Mouse (Mus musculus): Measurements from ENCODE around the gene Kansl1. TPM values are rescaled to one million over a fixed set of nuclear protein-coding genes. Genes with fewer than 3 reads are reported as not detected.

Kansl1 gene
- polyA plus RNA-seq, 1 experiment: 94.2 TPM

DNA sequence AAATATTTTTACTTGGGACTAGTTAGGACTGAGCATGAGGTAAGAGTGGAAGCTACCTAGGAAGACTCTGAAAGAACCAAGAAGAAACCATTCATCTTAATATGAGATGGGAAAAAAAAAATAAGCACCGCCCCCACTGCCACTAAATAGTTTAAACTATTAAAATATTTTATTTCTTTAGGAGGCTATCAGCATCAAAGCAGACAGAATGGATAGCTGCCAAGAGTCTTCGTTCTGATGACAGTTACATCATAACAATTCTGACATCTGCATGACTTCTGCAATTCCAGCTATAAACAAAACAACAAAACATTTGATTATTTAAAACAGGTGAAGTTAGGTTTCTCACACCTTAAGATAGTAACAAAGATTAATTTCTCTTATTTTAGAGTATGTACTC is 23.1 kb downstream of the Kansl1 start:
- Histone ChIP-seq H3K36me3 (ENCODE audit: control insufficient read depth, insufficient read depth, low read length) (no peaks in the 10 kb centered on the region), H3K27me3 (ENCODE audit: control insufficient read depth, insufficient read depth, low read length) (no peaks in the 10 kb centered on the region), H3K4me1 (ENCODE audit: control insufficient read depth, insufficient read depth, low read length) (peaks cover 3% of the 10 kb centered on the region; the same call in 1 of the 2 replicates), H3K4me3 (ENCODE audit: control insufficient read depth, low read depth, low read length) (no peak overlapping the region), H3K27ac (ENCODE audit: control insufficient read depth, insufficient read depth, low read depth, low read length) (no peak overlapping the region)
- TF ChIP-seq POLR2A (IDR thresholded peaks at IDR 0.05; ENCODE audit: control insufficient read depth, low read depth, low read length) (no peak), CTCF (IDR thresholded peaks at IDR 0.05; ENCODE audit: control insufficient read depth, insufficient read depth, insufficient replicate concordance, low read depth, low read length) (no peak)

DNA sequence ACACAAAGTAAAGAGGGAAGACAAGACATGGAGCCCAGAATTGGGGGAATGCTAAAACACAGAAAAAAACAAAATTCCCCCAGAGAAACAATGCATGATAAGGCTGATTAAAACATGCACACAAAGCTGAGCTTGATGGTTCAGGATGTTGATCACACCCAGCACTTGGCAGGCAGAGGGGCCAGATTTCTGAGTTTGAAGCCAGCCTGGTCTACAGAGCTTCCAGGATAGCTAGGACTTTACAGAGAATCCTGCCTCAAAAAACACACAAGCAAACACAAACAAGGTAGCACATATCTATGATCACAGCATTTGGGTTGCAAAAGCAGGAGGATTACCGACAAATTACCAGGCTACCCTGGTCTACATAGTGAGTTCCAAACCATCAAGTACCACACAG is 23.6 kb downstream of the Kansl1 start:
- peaks cover 3% of the 10 kb centered on the region; the same call in 1 of the 2 replicates for H3K4me1 ChIP-seq (ENCODE audit: control insufficient read depth, insufficient read depth, low read length)
- H3K36me3 ChIP-seq (ENCODE audit: control insufficient read depth, insufficient read depth, low read length): no peaks in the 10 kb centered on the region
- no peaks in the 10 kb centered on the region for H3K27me3 ChIP-seq (ENCODE audit: control insufficient read depth, insufficient read depth, low read length)
- H3K27ac ChIP-seq (ENCODE audit: control insufficient read depth, insufficient read depth, low read depth, low read length): no peak overlapping the region
- no peak overlapping the region for H3K4me3 ChIP-seq (ENCODE audit: control insufficient read depth, low read depth, low read length)
- TF ChIP-seq POLR2A (IDR thresholded peaks at IDR 0.05; ENCODE audit: control insufficient read depth, low read depth, low read length) (no peak), CTCF (IDR thresholded peaks at IDR 0.05; ENCODE audit: control insufficient read depth, insufficient read depth, insufficient replicate concordance, low read depth, low read length) (no peak)

- peaks cover 3% of the 10 kb centered on the region; the same call in 1 of the 2 replicates for H3K4me1 ChIP-seq (ENCODE audit: control insufficient read depth, insufficient read depth, low read length)
- no peaks in the 10 kb centered on the region for H3K36me3 ChIP-seq (ENCODE audit: control insufficient read depth, insufficient read depth, low read length)
- no peak overlapping the region for H3K27ac ChIP-seq (ENCODE audit: control insufficient read depth, insufficient read depth, low read depth, low read length)
- no peaks in the 10 kb centered on the region for H3K27me3 ChIP-seq (ENCODE audit: control insufficient read depth, insufficient read depth, low read length)
- TF ChIP-seq CTCF (IDR thresholded peaks at IDR 0.05; ENCODE audit: control insufficient read depth, insufficient read depth, insufficient replicate concordance, low read depth, low read length): no peak
- TF ChIP-seq POLR2A (IDR thresholded peaks at IDR 0.05; ENCODE audit: control insufficient read depth, low read depth, low read length): no peak
- no peak overlapping the region for H3K4me3 ChIP-seq (ENCODE audit: control insufficient read depth, low read depth, low read length)
Measured at GRCm38 (mm10) chr11:104443359-104443758, 25.3 kb downstream of the Kansl1 start.

DNA sequence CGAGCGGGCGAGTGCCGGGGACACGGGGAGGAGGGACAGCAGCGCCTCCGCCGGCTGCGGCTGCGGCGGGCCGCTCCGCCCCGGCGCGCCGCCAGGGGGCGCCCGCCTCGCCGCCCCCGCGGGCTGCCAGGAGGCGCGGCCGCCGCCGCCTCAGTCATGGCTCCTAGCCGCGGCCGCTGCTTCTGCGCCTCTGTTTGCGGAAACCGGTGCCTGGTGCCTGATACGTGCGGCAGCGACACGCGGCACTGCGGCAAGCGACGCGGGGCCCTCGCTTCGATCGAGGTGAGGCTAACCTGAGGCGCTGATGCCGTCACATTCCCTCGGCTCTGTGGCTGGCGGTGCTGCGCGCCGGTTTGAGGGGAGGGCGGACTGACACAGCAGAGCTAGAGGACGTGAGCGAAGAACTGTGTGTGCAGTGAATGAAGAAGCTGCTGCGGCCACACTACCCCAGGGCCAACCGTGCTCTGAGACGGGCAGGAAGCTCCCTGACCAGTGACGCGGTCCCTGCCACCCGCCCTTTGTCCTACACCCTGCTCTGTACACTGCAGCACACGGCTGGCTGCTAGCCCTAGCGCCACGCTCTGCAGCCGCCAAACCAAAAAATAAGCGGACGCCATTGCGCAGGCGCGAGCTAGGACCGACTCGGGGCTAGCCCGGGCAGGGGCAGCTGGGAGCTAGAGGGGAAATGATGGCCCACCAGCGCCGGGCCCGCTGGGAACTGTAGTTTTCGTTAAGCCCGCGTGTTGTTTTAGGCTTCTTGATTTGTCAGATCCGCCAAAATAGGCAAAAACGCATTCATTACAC is 26.1 kb downstream of the Kansl1 start:
- H3K4me3 ChIP-seq (ENCODE audit: control insufficient read depth, low read depth, low read length): peak overlapping the region; percentile 82

GRCm38 (mm10) chr11:104441475-104442332 is 27.0 kb downstream of the Kansl1 start:
- Histone ChIP-seq H3K4me3 (ENCODE audit: control insufficient read depth, low read depth, low read length) (peak overlapping the region; percentile 82), H3K27ac (ENCODE audit: control insufficient read depth, insufficient read depth, low read depth, low read length) (peak overlapping the region; percentile 84), H3K27me3 (ENCODE audit: control insufficient read depth, insufficient read depth, low read length) (no peaks in the 10 kb centered on the region), H3K36me3 (ENCODE audit: control insufficient read depth, insufficient read depth, low read length) (no peaks in the 10 kb centered on the region), H3K4me1 (ENCODE audit: control insufficient read depth, insufficient read depth, low read length) (peaks cover 3% of the 10 kb centered on the region; the same call in 1 of the 2 replicates)
- TF ChIP-seq POLR2A (IDR thresholded peaks at IDR 0.05; ENCODE audit: control insufficient read depth, low read depth, low read length) (peak; percentile 45; the same call in 1 of the 2 replicates), CTCF (IDR thresholded peaks at IDR 0.05; ENCODE audit: control insufficient read depth, insufficient read depth, insufficient replicate concordance, low read depth, low read length) (no peak)

More for the DNA sequence above, 26.1 kb downstream of the Kansl1 start:
- Histone ChIP-seq H3K4me1 (ENCODE audit: control insufficient read depth, insufficient read depth, low read length) (peaks cover 3% of the 10 kb centered on the region; the same call in 1 of the 2 replicates), H3K27me3 (ENCODE audit: control insufficient read depth, insufficient read depth, low read length) (no peaks in the 10 kb centered on the region), H3K36me3 (ENCODE audit: control insufficient read depth, insufficient read depth, low read length) (no peaks in the 10 kb centered on the region), H3K27ac (ENCODE audit: control insufficient read depth, insufficient read depth, low read depth, low read length) (peak overlapping the region; percentile 84)
- TF ChIP-seq POLR2A (IDR thresholded peaks at IDR 0.05; ENCODE audit: control insufficient read depth, low read depth, low read length) (peak; percentile 66; the same call in 1 of the 2 replicates), CTCF (IDR thresholded peaks at IDR 0.05; ENCODE audit: control insufficient read depth, insufficient read depth, insufficient replicate concordance, low read depth, low read length) (peak; percentile 41; the same call in 1 of the 2 replicates)

DNA sequence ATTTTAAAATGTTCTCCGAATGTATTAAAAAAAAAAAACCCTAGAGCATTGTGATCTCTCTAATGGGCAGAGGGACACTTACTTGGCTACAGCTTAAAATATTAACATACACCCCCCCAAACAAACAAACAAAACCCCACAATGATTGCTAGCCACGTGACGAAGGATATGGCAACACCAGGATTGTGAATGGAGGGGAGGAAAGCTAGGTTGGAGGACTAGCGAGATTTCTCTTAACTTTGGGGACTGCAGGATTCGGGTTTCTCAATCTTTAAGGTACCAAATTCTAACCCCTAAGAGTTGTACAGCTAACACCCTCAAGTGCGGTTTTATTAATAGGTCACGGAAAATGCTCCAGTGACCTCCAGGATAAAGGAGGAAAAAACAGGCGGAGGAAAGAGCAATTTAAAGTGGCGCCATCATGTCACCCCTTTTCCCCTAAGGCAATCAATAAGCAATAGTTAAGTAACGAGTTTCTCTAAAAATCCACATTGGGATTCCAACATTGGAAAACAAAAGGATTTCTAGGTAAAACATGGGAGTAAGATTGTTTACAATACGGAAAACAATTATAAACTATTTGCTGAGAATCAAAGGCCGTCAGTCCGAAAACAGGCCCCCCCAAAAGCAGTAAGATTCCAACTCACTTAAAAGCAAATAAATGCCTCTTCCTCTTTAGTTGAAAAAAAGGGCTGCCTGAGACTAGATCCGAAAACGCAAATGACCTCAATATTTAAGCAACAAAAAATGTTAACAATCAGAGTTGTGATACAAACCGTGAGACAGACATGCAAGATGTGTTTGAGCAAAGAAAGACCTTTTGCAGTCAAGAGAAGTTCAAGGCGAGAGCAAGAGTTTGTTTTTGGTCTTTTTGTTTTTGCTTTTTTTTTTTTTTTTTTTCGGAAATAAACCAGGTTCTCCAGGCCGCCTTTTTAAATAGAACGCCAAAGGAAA is 27.9 kb downstream of the Kansl1 start:
- H3K27ac ChIP-seq (ENCODE audit: control insufficient read depth, insufficient read depth, low read depth, low read length): peak overlapping the region; percentile 84
- H3K4me1 ChIP-seq (ENCODE audit: control insufficient read depth, insufficient read depth, low read length): peaks cover 3% of the 10 kb centered on the region; the same call in 1 of the 2 replicates
- peak overlapping the region; percentile 82 for H3K4me3 ChIP-seq (ENCODE audit: control insufficient read depth, low read depth, low read length)
- TF ChIP-seq CTCF (IDR thresholded peaks at IDR 0.05; ENCODE audit: control insufficient read depth, insufficient read depth, insufficient replicate concordance, low read depth, low read length) (no peak), POLR2A (IDR thresholded peaks at IDR 0.05; ENCODE audit: control insufficient read depth, low read depth, low read length) (no peak)
- no peaks in the 10 kb centered on the region for H3K36me3 ChIP-seq (ENCODE audit: control insufficient read depth, insufficient read depth, low read length)
- no peaks in the 10 kb centered on the region for H3K27me3 ChIP-seq (ENCODE audit: control insufficient read depth, insufficient read depth, low read length)
